Mouse (Mus musculus): ENCODE data around the gene Cep295nl. TPM values are rescaled to one million over a fixed set of nuclear protein-coding genes. Genes with fewer than 3 reads are reported as not detected.

Gene Cep295nl
- total RNA-seq, 1 experiment = 0.49 TPM

DNA sequence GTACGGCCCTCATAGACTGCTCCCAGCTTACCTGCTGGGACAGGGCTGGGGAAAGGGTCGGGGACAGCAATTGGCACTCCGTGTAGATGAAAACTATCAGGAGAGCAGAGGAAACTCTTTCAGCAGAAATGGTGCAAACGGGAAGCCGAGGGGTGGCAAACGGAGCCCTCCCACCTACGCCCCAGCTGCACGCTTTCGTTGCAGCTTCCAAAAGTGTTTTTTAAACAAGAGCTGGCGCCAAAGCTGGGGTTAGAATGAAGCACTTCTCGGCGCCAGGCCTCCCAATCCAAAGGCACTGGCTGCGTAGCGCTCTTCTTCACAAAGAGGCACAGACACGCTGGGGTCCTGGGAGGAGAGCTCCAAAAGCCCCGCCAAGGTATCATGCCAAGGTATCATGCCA is 11.5 kb downstream of the Cep295nl start:
- Histone ChIP-seq H3K4me3 (ENCODE audit: insufficient read depth in 1 of 2, low read depth in 1 of 2, low read length in 2 of 2, poor library complexity in 1 of 2, severe bottlenecking in 1 of 2) (no peak overlapping the region), H3K9me3 (ENCODE audit: control insufficient read depth, insufficient read depth, low read depth, low read length) (no peaks in the 10 kb centered on the region), H3K36me3 (ENCODE audit: control insufficient read depth, insufficient read depth, low read length, poor library complexity, severe bottlenecking) (no peaks in the 10 kb centered on the region), H3K27ac (ENCODE audit: insufficient read depth, low read depth, low read length, poor library complexity, severe bottlenecking) (no peak overlapping the region), H3K4me1 (ENCODE audit: control insufficient read depth in 2 of 2, insufficient read depth in 2 of 2, low read length in 2 of 2, poor library complexity in 1 of 2) (peaks cover 2 to 12% of the 10 kb centered on the region in 2 experiments; a peak in 3 of 4 replicates), H3K9ac (ENCODE audit: insufficient read depth, low read depth, low read length, poor library complexity, severe bottlenecking) (no peak overlapping the region)
- DNase-seq (ENCODE audit: low read depth, low spot score) = no peak
- in situ Hi-C loops (cut with MboI; ENCODE audit: low sequenced_read_pairs in 2 of 2, unreplicated experiment in 2 of 2) = no loop called here
- no peak for TF ChIP-seq ZC3H11A (IDR thresholded peaks at IDR 0.05; ENCODE audit: borderline replicate concordance, low read depth, low read length)
- TF ChIP-seq ZNF384 (IDR thresholded peaks at IDR 0.05; ENCODE audit: low read depth, low read length) = no peak
- no peak for TF ChIP-seq HCFC1 (IDR thresholded peaks at IDR 0.05; ENCODE audit: borderline replicate concordance, insufficient read depth, low read length)
- TF ChIP-seq CHD2 (IDR thresholded peaks at IDR 0.05; ENCODE audit: low read depth, low read length) = no peak
- no peak for TF ChIP-seq MAFK (IDR thresholded peaks at IDR 0.05; ENCODE audit: insufficient read depth, low read depth, low read length)

DNA sequence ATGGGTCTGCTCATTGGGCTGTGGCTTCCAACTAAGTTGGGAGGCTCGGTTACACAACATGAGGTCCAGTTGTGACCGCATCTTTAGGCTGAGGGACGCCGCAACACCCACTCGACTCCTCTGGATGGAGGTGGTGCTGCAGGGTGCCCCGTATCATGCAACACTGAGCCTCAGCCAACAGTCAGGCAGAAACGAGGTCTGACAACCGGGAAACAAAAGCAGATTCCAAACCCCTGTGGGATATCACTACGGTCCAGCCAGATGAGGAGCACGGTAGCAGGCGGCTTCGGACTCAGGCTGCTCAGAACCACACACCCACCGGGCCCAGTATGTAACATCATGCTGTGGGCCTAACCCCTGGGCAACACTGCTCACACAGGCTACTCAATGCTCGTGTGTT is 11.9 kb downstream of the Cep295nl start:
- no peak for DNase-seq (ENCODE audit: low read depth, low spot score)
- in situ Hi-C loops (cut with MboI; ENCODE audit: low sequenced_read_pairs in 2 of 2, unreplicated experiment in 2 of 2) = no loop called here
- Histone ChIP-seq H3K27ac (ENCODE audit: insufficient read depth, low read depth, low read length, poor library complexity, severe bottlenecking) (no peak overlapping the region), H3K4me1 (ENCODE audit: control insufficient read depth in 2 of 2, insufficient read depth in 2 of 2, low read length in 2 of 2, poor library complexity in 1 of 2) (peaks cover 2 to 12% of the 10 kb centered on the region in 2 experiments; a peak in 3 of 4 replicates), H3K9ac (ENCODE audit: insufficient read depth, low read depth, low read length, poor library complexity, severe bottlenecking) (no peak overlapping the region), H3K36me3 (ENCODE audit: control insufficient read depth, insufficient read depth, low read length, poor library complexity, severe bottlenecking) (no peaks in the 10 kb centered on the region), H3K4me3 (ENCODE audit: insufficient read depth in 1 of 2, low read depth in 1 of 2, low read length in 2 of 2, poor library complexity in 1 of 2, severe bottlenecking in 1 of 2) (no peak overlapping the region), H3K9me3 (ENCODE audit: control insufficient read depth, insufficient read depth, low read depth, low read length) (no peaks in the 10 kb centered on the region)
- TF ChIP-seq HCFC1 (IDR thresholded peaks at IDR 0.05; ENCODE audit: borderline replicate concordance, insufficient read depth, low read length) (no peak), MAFK (IDR thresholded peaks at IDR 0.05; ENCODE audit: insufficient read depth, low read depth, low read length) (no peak), ZC3H11A (IDR thresholded peaks at IDR 0.05; ENCODE audit: borderline replicate concordance, low read depth, low read length) (no peak), ZNF384 (IDR thresholded peaks at IDR 0.05; ENCODE audit: low read depth, low read length) (no peak), CHD2 (IDR thresholded peaks at IDR 0.05; ENCODE audit: low read depth, low read length) (no peak)

DNA sequence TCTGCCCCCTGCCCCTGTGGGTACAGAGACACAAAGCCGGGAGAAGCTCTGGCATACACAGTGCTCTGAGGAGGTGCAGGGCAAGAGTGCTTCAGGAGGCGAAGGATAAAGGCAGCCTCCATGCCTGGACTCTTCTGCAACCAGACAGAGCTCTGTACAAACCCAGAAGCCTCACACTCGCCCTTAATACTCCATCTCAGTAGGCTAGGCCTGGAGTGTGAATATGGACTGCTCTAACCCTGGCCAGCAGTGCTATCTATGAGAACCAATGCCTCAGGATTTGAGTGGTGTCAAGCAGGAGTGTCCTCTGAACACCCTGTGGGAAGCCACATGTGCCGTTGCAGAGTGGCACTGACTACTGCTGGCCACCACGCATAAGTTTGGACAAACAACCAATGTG is 13.4 kb downstream of the Cep295nl start:
- in situ Hi-C loops (cut with MboI; ENCODE audit: low sequenced_read_pairs in 2 of 2, unreplicated experiment in 2 of 2) = no loop called here
- Histone ChIP-seq H3K9me3 (ENCODE audit: control insufficient read depth, insufficient read depth, low read depth, low read length) (no peaks in the 10 kb centered on the region), H3K4me1 (ENCODE audit: control insufficient read depth in 2 of 2, insufficient read depth in 2 of 2, low read length in 2 of 2, poor library complexity in 1 of 2) (peaks cover 2 to 12% of the 10 kb centered on the region in 2 experiments; a peak in 3 of 4 replicates), H3K27ac (ENCODE audit: insufficient read depth, low read depth, low read length, poor library complexity, severe bottlenecking) (no peak overlapping the region), H3K36me3 (ENCODE audit: control insufficient read depth, insufficient read depth, low read length, poor library complexity, severe bottlenecking) (no peaks in the 10 kb centered on the region), H3K4me3 (ENCODE audit: insufficient read depth in 1 of 2, low read depth in 1 of 2, low read length in 2 of 2, poor library complexity in 1 of 2, severe bottlenecking in 1 of 2) (no peak overlapping the region), H3K9ac (ENCODE audit: insufficient read depth, low read depth, low read length, poor library complexity, severe bottlenecking) (no peak overlapping the region)
- DNase-seq (ENCODE audit: low read depth, low spot score) = no peak
- TF ChIP-seq CHD2 (IDR thresholded peaks at IDR 0.05; ENCODE audit: low read depth, low read length) (no peak), HCFC1 (IDR thresholded peaks at IDR 0.05; ENCODE audit: borderline replicate concordance, insufficient read depth, low read length) (no peak), ZNF384 (IDR thresholded peaks at IDR 0.05; ENCODE audit: low read depth, low read length) (no peak), MAFK (IDR thresholded peaks at IDR 0.05; ENCODE audit: insufficient read depth, low read depth, low read length) (no peak), ZC3H11A (IDR thresholded peaks at IDR 0.05; ENCODE audit: borderline replicate concordance, low read depth, low read length) (no peak)

DNA sequence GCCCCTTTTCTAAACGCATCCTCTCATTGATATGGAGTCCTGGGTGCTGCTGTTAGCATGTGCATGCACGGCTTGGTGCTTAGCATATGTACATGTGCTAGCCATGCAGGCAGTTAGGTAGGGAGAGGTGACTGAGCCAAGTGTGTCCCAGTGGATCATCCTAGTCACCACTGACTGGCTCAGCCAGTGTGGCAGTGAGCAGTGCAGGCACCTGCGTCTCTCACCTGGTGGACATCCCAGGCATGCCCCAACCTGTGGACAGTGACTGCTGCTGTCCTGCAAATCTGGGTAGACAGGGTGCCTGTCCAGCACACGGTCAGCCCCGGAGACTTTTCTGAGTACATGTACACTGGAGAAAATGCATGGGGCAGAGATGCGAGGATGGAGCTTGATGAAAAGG is 13.8 kb downstream of the Cep295nl start:
- no peak for TF ChIP-seq MAFK (IDR thresholded peaks at IDR 0.05; ENCODE audit: insufficient read depth, low read depth, low read length)
- TF ChIP-seq CHD2 (IDR thresholded peaks at IDR 0.05; ENCODE audit: low read depth, low read length) = no peak
- TF ChIP-seq HCFC1 (IDR thresholded peaks at IDR 0.05; ENCODE audit: borderline replicate concordance, insufficient read depth, low read length) = no peak
- no peak for TF ChIP-seq ZNF384 (IDR thresholded peaks at IDR 0.05; ENCODE audit: low read depth, low read length)
- no peak for TF ChIP-seq ZC3H11A (IDR thresholded peaks at IDR 0.05; ENCODE audit: borderline replicate concordance, low read depth, low read length)
- no peak for DNase-seq (ENCODE audit: low read depth, low spot score)
- no peaks in the 10 kb centered on the region for H3K9me3 ChIP-seq (ENCODE audit: control insufficient read depth, insufficient read depth, low read depth, low read length)
- H3K36me3 ChIP-seq (ENCODE audit: control insufficient read depth, insufficient read depth, low read length, poor library complexity, severe bottlenecking) = no peaks in the 10 kb centered on the region
- no peak overlapping the region for H3K27ac ChIP-seq (ENCODE audit: insufficient read depth, low read depth, low read length, poor library complexity, severe bottlenecking)
- H3K4me3 ChIP-seq (ENCODE audit: insufficient read depth in 1 of 2, low read depth in 1 of 2, low read length in 2 of 2, poor library complexity in 1 of 2, severe bottlenecking in 1 of 2) = no peak overlapping the region
- H3K4me1 ChIP-seq (ENCODE audit: control insufficient read depth in 2 of 2, insufficient read depth in 2 of 2, low read length in 2 of 2, poor library complexity in 1 of 2) = peaks cover 2 to 12% of the 10 kb centered on the region in 2 experiments; a peak in 3 of 4 replicates
- in situ Hi-C loops (cut with MboI; ENCODE audit: low sequenced_read_pairs in 2 of 2, unreplicated experiment in 2 of 2) = no loop called here
- no peak overlapping the region for H3K9ac ChIP-seq (ENCODE audit: insufficient read depth, low read depth, low read length, poor library complexity, severe bottlenecking)

Data from ES-E14 (cell line).